Mouse (Mus musculus) lung, adult 2 months (tissue): ENCODE measurements around the gene Gm7544.

ENCODE experiments used
- CTCF ChIP-seq: fragments of 200-500 bp; IDR thresholded peaks from 2 replicates; pipeline ENCODE4 v1.5.1; 2011; ENCODE audit warnings: mild to moderate bottlenecking, low read length, control low read depth; ENCODE audit not compliant: insufficient read depth
- POLR2A ChIP-seq: fragments of 200-500 bp; IDR thresholded peaks from 2 replicates; pipeline ENCODE4 v1.6.1; 2011; ENCODE audit warnings: low read depth, mild to moderate bottlenecking, control low read depth, low read length, borderline replicate concordance; ENCODE audit errors: extremely low read depth

- TF ChIP-seq POLR2A: no peak
- peak; percentile 58; the same call in 1 of the 2 replicates for TF ChIP-seq CTCF
Observed at GRCm38 (mm10) chr1:82987530-82988198, 31.9 kb upstream of the Gm7544 start.
